ENCODE assay signal across 14 mouse cellular contexts in genomic region chr4:127440602-127441001, GRCm38 (mm10).
DNase-seq lines count a peak whose midpoint lies in the region.
"Had no signal": no experiment of that assay in that cellular context is flagged by ENCODE, and none has a peak within 500 bp of the region (broad histone marks: within the 10 kb centered on the region; RNA-seq: fewer than 3 reads in every experiment).

No protein-coding gene starts in this region.

- peak; percentile 8 for DNase-seq in kidney, postnatal 14 days
- no peak for DNase-seq in kidney, postnatal 25 days
- peak; percentile 47 for DNase-seq in right cerebral cortex, adult 18-20 months
- DNase-seq in right cerebral cortex, postnatal 4 days = no peak
- DNase-seq in brain, adult 2 months (ENCODE audit: low read depth, low spot score) = peak; percentile 56
- DNase-seq in forelimb bud, embryonic 11.5 days (ENCODE audit: low read depth, low spot score) = peak; percentile 11
- no peak for DNase-seq in adrenal gland, adult 18-20 months (ENCODE audit: low spot score in 2 of 2)
- DNase-seq: adrenal gland, postnatal 10 days; cerebellum, adult 11-12 months; cerebellum, adult 9-10 months; cerebellum, postnatal 25 days; gastrocnemius, postnatal 36 days; heart, adult 11 months; heart, postnatal 36 days had no signal

Comparison
In these comparisons a context has a peak if more than half of its experiments do, and no peak if none do; other contexts are left out.
1. DNase-seq: peak in kidney, postnatal 14 days (single experiment), right cerebral cortex, adult 18-20 months (single experiment), brain, adult 2 months (single experiment) and forelimb bud, embryonic 11.5 days (single experiment); none in kidney, postnatal 25 days (0 of 2), right cerebral cortex, postnatal 4 days (single experiment) and adrenal gland, adult 18-20 months (0 of 2).